Mouse (Mus musculus) liver, embryonic 14.5 days (tissue): ENCODE measurements around the gene Cfap44.

ENCODE experiments used
- CTCF ChIP-seq: IDR thresholded peaks from 2 replicates; pipeline ENCODE4 v1.5.1; 2016; ENCODE audit warnings: antibody characterized with exemption, low read depth, control low read depth
- EP300 ChIP-seq: IDR thresholded peaks from 2 replicates; pipeline ENCODE4 v1.6.1; 2016; ENCODE audit warnings: antibody characterized with exemption, low read depth

DNA sequence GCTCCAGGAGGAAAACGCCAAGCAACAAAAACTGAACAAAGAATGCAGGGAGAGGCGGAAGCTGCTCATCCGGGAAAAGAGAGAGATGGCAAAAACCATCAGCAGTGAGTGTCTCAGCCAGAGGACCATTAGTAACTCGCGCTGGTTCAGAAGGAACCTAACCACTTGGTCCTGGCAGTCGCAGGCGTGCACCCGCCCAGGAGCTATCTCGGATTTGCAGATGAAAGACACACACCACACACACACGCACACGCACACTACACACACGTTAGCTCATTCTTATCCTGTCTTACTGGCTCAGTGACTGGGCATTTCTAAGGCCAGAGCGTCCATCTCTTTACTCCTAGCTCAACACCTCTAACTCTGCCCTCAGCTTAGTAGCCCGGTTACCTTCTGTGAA lies 80.7 kb downstream of the Cfap44 start:
- TF ChIP-seq CTCF = no peak
- no peak for TF ChIP-seq EP300
